Mouse (Mus musculus): ENCODE data around the gene Tctex1d4. TPM values are rescaled to one million over a fixed set of nuclear protein-coding genes. Genes with fewer than 3 reads are reported as not detected.

The Tctex1d4 gene
- total and polyA plus RNA-seq, 3 experiments = 0.98 TPM; not detected in 2

DNA sequence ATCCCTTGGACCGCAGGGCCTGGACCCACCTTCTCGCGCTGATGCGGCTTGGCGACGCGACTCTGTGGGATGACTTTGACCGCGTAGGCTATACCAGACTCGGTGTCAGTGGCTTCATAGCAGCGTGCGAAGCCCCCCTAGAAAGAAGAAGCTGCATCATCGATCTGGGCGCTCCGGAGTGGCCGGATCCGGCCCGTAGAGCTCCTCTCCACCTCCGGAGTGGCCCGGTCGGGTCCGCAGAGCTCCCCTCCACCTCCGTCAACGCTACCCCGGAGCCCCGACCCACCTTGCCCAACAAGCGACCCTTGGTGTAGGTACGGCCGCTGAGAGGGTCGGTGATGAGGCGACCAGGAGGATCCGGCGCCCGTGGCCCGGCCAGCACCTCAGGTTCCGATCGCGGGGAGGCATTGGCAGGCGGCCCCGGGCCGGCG, 6.8 kb downstream of the Tctex1d4 start:
- Histone ChIP-seq H3K4me1 (ENCODE audit: control insufficient read depth in 1 of 2, insufficient read depth in 2 of 2) (peaks cover 18 to 58% of the 10 kb centered on the region in 2 experiments), H3K79me2 (replicated peaks; ENCODE audit: control insufficient read depth, extremely low read depth, insufficient read depth, poor library complexity, severe bottlenecking) (peaks cover 20% of the 10 kb centered on the region), H3K9ac (ENCODE audit: insufficient read depth, low read depth) (peak overlapping the region; percentile 97), H3K27ac (ENCODE audit: insufficient read depth, low read depth) (no peak overlapping the region), H3K4me3 (replicated peaks in 1 of 3; ENCODE audit: low read depth in 2 of 3, low read length in 2 of 3, poor library complexity in 1 of 3) (peak overlapping the region; percentile 86 to 98 (median 91)), H3K9me3 (replicated peaks; ENCODE audit: low read length) (no peaks in the 10 kb centered on the region), H3K4me2 (ENCODE audit: insufficient read depth, low read depth, poor library complexity, severe bottlenecking) (peak overlapping the region; percentile 91), H3K27me3 (replicated peaks) (no peaks in the 10 kb centered on the region), H3K36me3 (replicated peaks in 1 of 2; ENCODE audit: control insufficient read depth in 1 of 2, insufficient read depth in 1 of 2, low read length in 1 of 2) (peaks cover 28 to 39% of the 10 kb centered on the region in 2 experiments)
- dilution Hi-C loops (cut with MboI; ENCODE audit: extremely low pct_ligation_motif_present, extremely low pct_unique_long_range_greater_than_20kb, low sequenced_read_pairs) (no loop called here), in situ Hi-C loops (cut with MboI; ENCODE audit: low pct_ligation_motif_present, low pct_unique_long_range_greater_than_20kb, low sequenced_read_pairs) (loop anchor here (5.0 kb wide), 1 partner anchor 131 kb away; no protein-coding TSS in a partner anchor)
- TF ChIP-seq SIN3A (IDR thresholded peaks at IDR 0.05; ENCODE audit: low read length) = peak; percentile 22; the same call in 1 of the 2 replicates
- no peak for TF ChIP-seq EP300 (IDR thresholded peaks at IDR 0.05; ENCODE audit: low read length)
- no peak for DNase-seq (ENCODE audit: extremely low read depth)

DNA sequence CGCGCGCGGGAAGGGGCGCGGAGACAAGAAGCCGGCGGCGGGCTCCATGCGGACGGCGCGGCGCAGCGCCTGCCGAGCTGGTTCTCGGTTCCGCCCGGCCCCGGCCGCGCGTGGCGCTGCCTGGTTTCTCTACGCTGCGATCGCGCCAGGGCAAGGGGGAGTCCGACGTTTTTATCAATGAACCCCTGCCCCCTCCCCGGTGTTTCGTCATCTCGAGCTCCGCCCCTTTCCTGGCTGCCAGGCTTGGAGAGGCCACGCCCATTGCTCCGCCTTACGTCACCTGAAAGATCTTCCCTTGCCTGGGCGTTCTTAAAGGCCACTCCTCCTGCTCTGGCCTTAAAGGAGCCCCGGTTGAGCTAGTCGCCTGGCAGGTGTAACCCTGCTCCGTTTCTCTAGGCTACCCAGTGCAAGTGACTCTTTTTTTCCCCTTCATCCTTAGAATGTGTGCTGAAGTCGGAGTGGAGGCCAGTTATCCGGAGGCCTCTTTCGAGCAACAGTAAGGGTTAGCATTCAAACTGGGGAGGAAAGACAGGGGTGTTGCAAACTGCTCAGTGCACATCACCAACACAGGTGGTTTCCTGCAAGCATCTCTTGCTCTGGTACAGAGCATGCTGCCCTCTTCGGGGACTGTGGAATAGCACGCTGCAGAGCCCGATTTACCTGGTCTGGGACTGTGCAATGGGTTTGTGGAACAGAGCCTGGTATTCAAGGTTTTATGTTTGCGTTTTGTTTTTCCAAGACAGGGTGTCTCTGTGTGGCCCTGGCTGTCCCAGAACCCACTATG, 7.4 kb downstream of the Tctex1d4 start, which contains the start of gene Plk3:
Gene Plk3 (minus strand): TSS at position 147 of the 784 bp plus-strand sequence.
- H3K9me3 ChIP-seq (replicated peaks; ENCODE audit: low read length) = no peaks in the 10 kb centered on the region
- dilution Hi-C loops (cut with MboI; ENCODE audit: extremely low pct_ligation_motif_present, extremely low pct_unique_long_range_greater_than_20kb, low sequenced_read_pairs) = no loop called here
- H3K79me2 ChIP-seq (replicated peaks; ENCODE audit: control insufficient read depth, extremely low read depth, insufficient read depth, poor library complexity, severe bottlenecking) = peaks cover 20% of the 10 kb centered on the region
- H3K4me2 ChIP-seq (ENCODE audit: insufficient read depth, low read depth, poor library complexity, severe bottlenecking) = peak within 1 kb of the TSS; percentile 91
- in situ Hi-C loops (cut with MboI; ENCODE audit: low pct_ligation_motif_present, low pct_unique_long_range_greater_than_20kb, low sequenced_read_pairs) = loop anchor here (5.0 kb wide), 1 partner anchor 132 kb away; no protein-coding TSS in a partner anchor
- peaks cover 21 to 62% of the 10 kb centered on the region in 2 experiments for H3K4me1 ChIP-seq (ENCODE audit: control insufficient read depth in 1 of 2, insufficient read depth in 2 of 2)
- H3K27ac ChIP-seq (ENCODE audit: insufficient read depth, low read depth) = 0 out of 2 replicates have a peak within 1 kb of the TSS, but pooled peaks have one; percentile 9
- peaks cover 23 to 33% of the 10 kb centered on the region in 2 experiments for H3K36me3 ChIP-seq (replicated peaks in 1 of 2; ENCODE audit: control insufficient read depth in 1 of 2, insufficient read depth in 1 of 2, low read length in 1 of 2)
- peak; percentile 99 for DNase-seq (ENCODE audit: extremely low read depth)
- peak within 1 kb of the TSS; percentile 97 for H3K9ac ChIP-seq (ENCODE audit: insufficient read depth, low read depth)
- no peaks in the 10 kb centered on the region for H3K27me3 ChIP-seq (replicated peaks)
- peak within 1 kb of the TSS; percentile 86 to 98 (median 91) for H3K4me3 ChIP-seq (replicated peaks in 1 of 3; ENCODE audit: low read depth in 2 of 3, low read length in 2 of 3, poor library complexity in 1 of 3)
- no peak for TF ChIP-seq CHD1 (IDR thresholded peaks at IDR 0.05; ENCODE audit: low read depth, low read length)
- TF ChIP-seq USF2 (conservative IDR thresholded peaks at IDR 0.05; ENCODE audit: low read depth, low read length) = no peak
- TF ChIP-seq ELF1 (IDR thresholded peaks at IDR 0.05; ENCODE audit: low read depth, low read length) = peak; percentile 48
- no peak for TF ChIP-seq E2F4 (IDR thresholded peaks at IDR 0.05; ENCODE audit: insufficient replicate concordance, low read depth, low read length)
- peak; percentile 58; the same call in 1 of the 2 replicates for TF ChIP-seq UBTF (IDR thresholded peaks at IDR 0.05; ENCODE audit: low read depth, low read length)
- peak; percentile 98 for TF ChIP-seq POLR2A (IDR thresholded peaks at IDR 0.05; ENCODE audit: low read depth, low read length)
- no peak for TF ChIP-seq ZC3H11A (IDR thresholded peaks at IDR 0.05; ENCODE audit: low read depth, low read length)
- peak; percentile 96 for TF ChIP-seq NELFE (IDR thresholded peaks at IDR 0.05; ENCODE audit: low read depth, low read length)
- peak; percentile 75 for TF ChIP-seq CHD2 (IDR thresholded peaks at IDR 0.05; ENCODE audit: low read length)
- TF ChIP-seq ZNF384 (IDR thresholded peaks at IDR 0.05; ENCODE audit: low read depth, low read length) = no peak
- peak; percentile 38; the same call in 1 of the 2 replicates for TF ChIP-seq RCOR1 (conservative IDR thresholded peaks at IDR 0.05; ENCODE audit: low read depth, low read length)
- TF ChIP-seq RAD21 (IDR thresholded peaks at IDR 0.05; ENCODE audit: low read depth, low read length) = peak; percentile 40
- no peak; the same call in 1 of the 2 replicates for TF ChIP-seq BHLHE40 (IDR thresholded peaks at IDR 0.05; ENCODE audit: low read depth, low read length)
- TF ChIP-seq HCFC1 (IDR thresholded peaks at IDR 0.05; ENCODE audit: low read depth, low read length) = peak; percentile 29; the same call in 1 of the 2 replicates
- TF ChIP-seq JUN (IDR thresholded peaks at IDR 0.05; ENCODE audit: insufficient read depth, low read depth, low read length) = no peak
- peak; percentile 36; the same call in 1 of the 2 replicates for TF ChIP-seq MYC (IDR thresholded peaks at IDR 0.05; ENCODE audit: low read depth, low read length)
- TF ChIP-seq MXI1 (IDR thresholded peaks at IDR 0.05; ENCODE audit: low read depth, low read length) = peak; percentile 79
- TF ChIP-seq MAFK (IDR thresholded peaks at IDR 0.05; ENCODE audit: insufficient replicate concordance, low read length) = no peak
- peak; percentile 46; the same call in 1 of the 2 replicates for TF ChIP-seq MAX (IDR thresholded peaks at IDR 0.05; ENCODE audit: low read length)
- no peak for TF ChIP-seq JUND (conservative IDR thresholded peaks at IDR 0.05; ENCODE audit: low read depth, low read length)
- peak; percentile 33; the same call in 1 of the 2 replicates for TF ChIP-seq NRF1 (IDR thresholded peaks at IDR 0.05; ENCODE audit: low read depth, low read length)
- TF ChIP-seq USF1 (IDR thresholded peaks at IDR 0.05; ENCODE audit: low read depth, low read length) = no peak
- peak; percentile 83 for TF ChIP-seq MAZ (IDR thresholded peaks at IDR 0.05; ENCODE audit: low read depth, low read length)
- TF ChIP-seq TCF12 (IDR thresholded peaks at IDR 0.05; ENCODE audit: low read depth, low read length) = peak; percentile 73; the same call in 1 of the 2 replicates
- peak; percentile 73; the same call in 1 of the 2 replicates for TF ChIP-seq POLR2AphosphoS2 (IDR thresholded peaks at IDR 0.05; ENCODE audit: low read depth, low read length)
- no peak for TF ChIP-seq KAT2A (IDR thresholded peaks at IDR 0.05; ENCODE audit: insufficient replicate concordance, low read length)
- peak; percentile 62; the same call in 1 of the 2 replicates for TF ChIP-seq MEF2A (IDR thresholded peaks at IDR 0.05; ENCODE audit: borderline replicate concordance, low read depth, low read length)
- no peak for TF ChIP-seq ZKSCAN1 (IDR thresholded peaks at IDR 0.05; ENCODE audit: borderline replicate concordance, low read depth, low read length)
